Mouse (Mus musculus) forebrain, embryonic 10.5 days (tissue): ENCODE measurements around the gene Rpl23a. TPM values are rescaled to one million over a fixed set of nuclear protein-coding genes. Genes with fewer than 3 reads are reported as not detected.

Experiments
- DNase-seq: peaks from one replicate; pipeline ENCODE4 v3.0.0-alpha.2; 2017; ENCODE audit warnings: low spot score; ENCODE audit errors: extremely low spot score
- H3K27ac ChIP-seq: fragments of 300-500 bp; sonication (generic); 2 replicates; pipeline ENCODE4 v1.5.1; 2016; ENCODE audit warnings: mild to moderate bottlenecking
- H3K27me3 ChIP-seq: fragments of 300-500 bp; sonication (generic); 2 replicates; pipeline ENCODE4 v1.6.1; 2016; ENCODE audit warnings: mild to moderate bottlenecking; ENCODE audit not compliant: poor library complexity, severe bottlenecking
- H3K36me3 ChIP-seq: fragments of 300-500 bp; sonication (generic); replicated peaks from 2 replicates; pipeline ENCODE4 v1.6.1; 2016; ENCODE audit warnings: mild to moderate bottlenecking, moderate library complexity
- H3K4me1 ChIP-seq: fragments of 300-500 bp; sonication (generic); 2 replicates; pipeline ENCODE4 v1.6.1; 2016
- H3K4me3 ChIP-seq: fragments of 300-500 bp; sonication (generic); 2 replicates; pipeline ENCODE4 v1.5.1; 2016; ENCODE audit warnings: mild to moderate bottlenecking, moderate library complexity
- H3K9me3 ChIP-seq: fragments of 300-500 bp; sonication (generic); 2 replicates; pipeline ENCODE4 v1.6.1; 2016; ENCODE audit warnings: mild to moderate bottlenecking, moderate library complexity
- WGBS: fragments of 180-500 bp; shearing (Covaris S2); methylation state at CpG from one replicate; pipeline ENCODE4 v1.1.7; 2016; 5-methylcytosine and 5-hydroxymethylcytosine counted together
- polyA plus RNA-seq: library from polyadenylated mRNA; unstranded; fragments of >200 nt; fragmentation: Nextera tagmentation; extraction: Ambion mirVana; gene quantifications from 2 replicates; pipeline ENCODE4 v1.2.1, GENCODE M21; 2016

The Rpl23a gene
- polyA plus RNA-seq, 1 experiment from 2014 or later: 1,073 TPM

- no peak for DNase-seq
- H3K9me3 ChIP-seq: no peaks in the 10 kb centered on the region
- H3K27ac ChIP-seq: no peak overlapping the region
- WGBS: 94% methylated on average over 14 of the region's 14 CpGs
- H3K4me1 ChIP-seq: peaks cover 54% of the 10 kb centered on the region
- H3K36me3 ChIP-seq: peaks cover 76% of the 10 kb centered on the region
- no peak overlapping the region for H3K4me3 ChIP-seq
- H3K27me3 ChIP-seq: peaks cover 1% of the 10 kb centered on the region; the same call in 1 of the 2 replicates
Measured at GRCm38 (mm10) chr11:78161169-78161568, 22.2 kb downstream of the Rpl23a start.

- WGBS: 93% methylated on average over 3 of the region's 3 CpGs
- H3K9me3 ChIP-seq: no peaks in the 10 kb centered on the region
- no peak overlapping the region; the same call in 1 of the 2 replicates for H3K4me3 ChIP-seq
- H3K4me1 ChIP-seq: peaks cover 49% of the 10 kb centered on the region
- DNase-seq: no peak
- H3K27ac ChIP-seq: no peak overlapping the region
- H3K36me3 ChIP-seq: peaks cover 81% of the 10 kb centered on the region
- no peaks in the 10 kb centered on the region for H3K27me3 ChIP-seq
Measured at GRCm38 (mm10) chr11:78160675-78161074, 22.7 kb downstream of the Rpl23a start.

DNA sequence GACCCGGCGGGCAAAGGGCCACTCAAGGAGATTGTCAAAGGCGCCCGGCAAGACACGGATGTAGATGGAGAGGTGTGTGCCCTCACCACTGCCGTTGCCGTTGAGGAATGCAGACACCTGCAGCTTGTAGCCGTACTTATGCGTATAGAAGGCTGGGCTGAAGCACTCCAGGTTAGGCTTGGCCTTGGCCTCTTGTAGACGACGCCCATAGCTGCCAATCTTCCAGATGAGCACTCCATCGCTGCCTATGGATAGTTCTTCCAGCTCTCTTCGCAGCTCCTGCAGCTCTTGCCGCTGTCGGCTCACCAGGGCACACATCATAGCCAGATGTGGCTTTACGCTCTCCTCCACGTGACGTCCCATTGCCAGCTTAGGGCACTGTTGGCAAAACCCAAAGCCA lies 23.2 kb downstream of the Rpl23a start:
- no peaks in the 10 kb centered on the region for H3K9me3 ChIP-seq

GRCm38 (mm10) chr11:78159557-78159956 lies 23.8 kb downstream of the Rpl23a start:
- 82% methylated on average over 7 of the region's 7 CpGs for WGBS
- H3K27me3 ChIP-seq: no peaks in the 10 kb centered on the region
- no peak overlapping the region for H3K27ac ChIP-seq
- no peaks in the 10 kb centered on the region for H3K9me3 ChIP-seq
- peaks cover 93% of the 10 kb centered on the region for H3K36me3 ChIP-seq
- no peak for DNase-seq
- H3K4me3 ChIP-seq: no peak overlapping the region
- H3K4me1 ChIP-seq: peaks cover 46% of the 10 kb centered on the region

More for the DNA sequence above, 23.2 kb downstream of the Rpl23a start:
- Histone ChIP-seq H3K4me1 (peaks cover 46% of the 10 kb centered on the region), H3K4me3 (peak overlapping the region; percentile 7; the same call in 1 of the 2 replicates), H3K27ac (no peak overlapping the region), H3K27me3 (no peaks in the 10 kb centered on the region), H3K36me3 (peaks cover 86% of the 10 kb centered on the region)
- DNase-seq: no peak
- WGBS: 94% methylated on average over 18 of the region's 18 CpGs

GRCm38 (mm10) chr11:78159096-78159495 lies 24.3 kb downstream of the Rpl23a start:
- H3K9me3 ChIP-seq: no peaks in the 10 kb centered on the region
- no peaks in the 10 kb centered on the region for H3K27me3 ChIP-seq
- no peak overlapping the region for H3K4me3 ChIP-seq
- WGBS: 33% methylated on average over 2 of the region's 2 CpGs
- peaks cover 42% of the 10 kb centered on the region for H3K4me1 ChIP-seq
- DNase-seq: peak; percentile 78
- H3K36me3 ChIP-seq: peaks cover 97% of the 10 kb centered on the region
- H3K27ac ChIP-seq: no peak overlapping the region

DNA sequence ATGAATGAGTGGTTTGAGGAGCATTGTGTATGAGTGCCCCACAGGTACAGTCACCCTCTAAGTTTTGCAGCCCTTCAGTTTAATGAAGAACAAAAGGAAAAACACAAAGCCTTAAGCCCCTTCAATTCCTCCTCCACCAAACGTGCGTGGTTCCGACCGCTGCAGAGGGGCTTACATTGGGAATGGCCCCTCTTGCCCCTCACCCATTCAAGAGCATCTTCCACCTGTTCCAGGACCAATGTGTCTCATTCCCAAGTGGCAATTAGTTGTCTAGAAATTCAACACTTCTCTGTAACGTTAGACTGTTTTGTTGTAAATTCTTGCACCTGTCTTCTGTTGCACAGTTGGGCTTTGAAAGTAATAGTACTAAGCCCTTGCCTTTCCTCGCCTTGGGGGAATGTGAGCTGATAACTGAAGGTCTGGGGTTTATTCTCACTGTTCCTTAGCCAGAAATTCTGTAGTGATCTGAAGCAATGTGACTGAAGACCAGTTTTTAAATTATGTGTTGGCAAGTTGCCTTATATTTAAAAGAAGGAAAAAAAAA lies 27.2 kb downstream of the Rpl23a start:
- DNase-seq: no peak
- Histone ChIP-seq H3K4me1 (peaks cover 15% of the 10 kb centered on the region), H3K4me3 (no peak overlapping the region), H3K27me3 (no peaks in the 10 kb centered on the region), H3K9me3 (no peaks in the 10 kb centered on the region), H3K36me3 (peaks cover 98% of the 10 kb centered on the region), H3K27ac (no peak overlapping the region)
- 74% methylated on average over 6 of the region's 6 CpGs for WGBS

DNA sequence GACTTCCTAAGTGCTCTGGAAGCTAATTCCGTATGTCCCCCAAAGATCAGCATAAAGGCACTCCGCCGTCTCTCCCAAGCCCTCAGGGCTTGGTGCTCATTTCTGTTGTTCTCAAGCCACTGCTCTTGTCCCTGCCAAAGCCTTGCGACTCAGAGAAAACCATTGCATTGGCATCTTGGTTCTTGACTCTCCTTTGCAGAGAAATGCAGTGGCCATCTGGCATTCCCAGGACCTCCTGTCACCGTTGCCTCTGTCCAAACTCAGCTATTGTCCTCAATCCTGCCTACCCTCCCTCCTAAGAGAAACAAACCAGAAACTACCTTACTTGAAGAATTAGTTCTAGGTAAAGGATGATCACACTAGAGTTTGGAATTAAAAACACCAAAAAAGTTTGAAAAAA lies 27.7 kb downstream of the Rpl23a start:
- Histone ChIP-seq H3K9me3 (no peaks in the 10 kb centered on the region), H3K27me3 (no peaks in the 10 kb centered on the region), H3K27ac (no peak overlapping the region), H3K4me3 (no peak overlapping the region), H3K4me1 (peaks cover 13% of the 10 kb centered on the region), H3K36me3 (peaks cover 98% of the 10 kb centered on the region)
- DNase-seq: no peak
- WGBS: 80% methylated on average over 5 of the region's 5 CpGs

DNA sequence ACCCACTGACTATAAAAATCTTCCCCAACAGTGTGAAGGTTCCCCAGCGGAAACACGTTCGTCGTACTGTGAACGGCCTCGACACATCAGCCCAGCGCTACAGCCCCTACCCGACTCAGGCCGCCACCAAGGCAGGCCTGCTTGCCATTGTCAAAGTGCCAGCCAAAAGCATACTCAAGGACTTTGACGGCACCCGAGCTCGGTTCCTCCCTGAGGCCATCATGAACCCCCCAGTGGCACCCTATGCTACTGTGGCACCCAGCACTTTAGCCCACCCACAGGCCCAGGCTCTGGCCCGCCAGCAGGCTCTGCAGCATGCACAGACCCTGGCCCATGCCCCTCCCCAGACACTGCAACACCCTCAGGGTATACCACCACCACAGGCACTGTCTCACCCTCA lies 29.6 kb downstream of the Rpl23a start:
- 94% methylated on average over 13 of the region's 13 CpGs for WGBS
- peaks cover 4% of the 10 kb centered on the region; the same call in 1 of the 2 replicates for H3K4me1 ChIP-seq
- H3K27ac ChIP-seq: no peak overlapping the region
- peaks cover 97% of the 10 kb centered on the region for H3K36me3 ChIP-seq
- no peaks in the 10 kb centered on the region for H3K27me3 ChIP-seq
- no peak overlapping the region for H3K4me3 ChIP-seq
- no peak for DNase-seq
- no peaks in the 10 kb centered on the region for H3K9me3 ChIP-seq

GRCm38 (mm10) chr11:78152299-78153231 lies 30.8 kb downstream of the Rpl23a start:
- no peak overlapping the region for H3K27ac ChIP-seq
- H3K27me3 ChIP-seq: no peaks in the 10 kb centered on the region
- H3K4me3 ChIP-seq: no peak overlapping the region
- peaks cover under 1% of the 10 kb centered on the region; the same call in 1 of the 2 replicates for H3K4me1 ChIP-seq
- H3K9me3 ChIP-seq: no peaks in the 10 kb centered on the region
- peaks cover 96% of the 10 kb centered on the region for H3K36me3 ChIP-seq
- 87% methylated on average over 9 of the region's 9 CpGs for WGBS
- DNase-seq: no peak

DNA sequence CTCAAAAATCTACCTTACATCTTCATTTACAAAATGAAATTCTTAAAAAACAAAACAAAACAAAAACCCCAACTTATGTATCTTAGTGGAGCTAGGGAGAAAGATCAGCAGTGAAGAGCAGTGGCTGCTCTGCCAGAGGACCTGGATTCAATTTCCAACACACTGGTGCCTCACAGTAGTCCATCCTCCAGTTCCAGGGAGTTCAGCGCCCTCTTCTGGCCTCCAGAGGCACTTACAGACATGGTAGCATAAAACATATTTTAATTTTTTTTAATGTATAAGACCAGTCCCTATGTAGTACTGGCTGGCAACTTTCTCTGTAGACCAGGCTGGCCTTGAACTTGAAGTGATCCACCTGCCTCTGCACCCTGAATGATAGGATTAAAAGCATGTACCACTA lies 32.2 kb downstream of the Rpl23a start:
- Histone ChIP-seq H3K27ac (no peak overlapping the region), H3K4me1 (no peaks in the 10 kb centered on the region; the same call in 1 of the 2 replicates), H3K4me3 (no peak overlapping the region), H3K9me3 (no peaks in the 10 kb centered on the region), H3K27me3 (no peaks in the 10 kb centered on the region), H3K36me3 (peaks cover 96% of the 10 kb centered on the region)
- WGBS: 43% methylated on average over 1 of the region's 1 CpGs
- DNase-seq: no peak

DNA sequence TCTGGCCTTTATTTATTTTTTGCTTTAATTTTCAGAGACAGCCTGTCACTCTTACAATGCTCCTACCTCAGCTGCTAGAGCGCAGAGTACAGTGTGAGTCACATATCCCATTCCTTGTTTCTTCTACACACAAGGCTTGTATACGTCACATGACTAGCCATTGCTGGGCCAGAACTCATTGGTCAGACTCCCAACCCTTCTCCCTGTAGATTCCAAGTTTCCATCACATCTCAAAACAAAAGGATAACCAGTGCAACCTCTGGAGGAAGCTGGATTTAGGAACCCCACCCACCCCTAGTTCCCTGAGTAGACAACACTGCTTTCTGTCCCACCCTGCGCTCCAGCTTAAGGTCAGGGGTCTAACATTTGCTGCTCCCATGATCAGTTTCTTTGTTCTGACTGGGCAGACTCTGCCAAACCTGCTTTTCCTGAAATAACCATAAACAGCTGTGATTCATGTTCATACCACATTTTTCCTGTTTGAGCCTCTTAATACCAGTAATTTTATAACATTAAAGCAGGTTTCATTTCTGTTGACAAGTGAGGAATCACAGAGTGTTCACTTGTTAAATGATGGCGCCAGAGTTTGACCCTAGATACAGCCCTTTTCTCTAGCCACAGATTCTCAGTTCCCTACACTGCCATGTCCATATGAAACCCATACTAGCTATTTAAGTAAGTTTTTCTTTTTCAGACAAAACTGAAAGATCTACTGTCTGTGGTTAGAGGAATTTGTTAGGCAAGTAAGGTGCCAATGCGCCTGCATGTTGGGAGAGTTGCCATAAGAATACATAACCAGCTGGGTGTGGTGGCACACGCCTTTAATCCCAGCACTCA lies 36.5 kb downstream of the Rpl23a start:
- no peak overlapping the region for H3K27ac ChIP-seq
- no peak for DNase-seq
- peaks cover 88% of the 10 kb centered on the region for H3K36me3 ChIP-seq
- H3K9me3 ChIP-seq: no peaks in the 10 kb centered on the region
- WGBS: 93% methylated on average over 6 of the region's 6 CpGs
- no peaks in the 10 kb centered on the region for H3K4me1 ChIP-seq
- H3K4me3 ChIP-seq: no peak overlapping the region
- H3K27me3 ChIP-seq: no peaks in the 10 kb centered on the region

GRCm38 (mm10) chr11:78146168-78146567 lies 37.2 kb downstream of the Rpl23a start:
- H3K36me3 ChIP-seq: peaks cover 82% of the 10 kb centered on the region
- WGBS: 91% methylated on average over 5 of the region's 5 CpGs
- no peak for DNase-seq

More at GRCm38 (mm10) chr11:78146168-78146567, 37.2 kb downstream of the Rpl23a start:
- Histone ChIP-seq H3K27ac (no peak overlapping the region), H3K4me1 (no peaks in the 10 kb centered on the region), H3K9me3 (no peaks in the 10 kb centered on the region), H3K4me3 (no peak overlapping the region), H3K27me3 (no peaks in the 10 kb centered on the region)
